Mouse (Mus musculus) brain, embryonic 14.5 days (tissue): ENCODE data around the gene 1700008O03Rik.

ENCODE experiments used
- CTCF ChIP-seq: fragments of 200-500 bp; IDR thresholded peaks from 2 replicates; pipeline ENCODE4 v1.5.1; 2012; ENCODE audit warnings: inconsistent platforms, mild to moderate bottlenecking, moderate library complexity, borderline replicate concordance; ENCODE audit not compliant: insufficient read depth, insufficient read length; ENCODE audit errors: extremely low read depth
- POLR2A ChIP-seq: fragments of 200-500 bp; IDR thresholded peaks from 2 replicates; pipeline ENCODE4 v1.6.1; 2012; ENCODE audit warnings: mild to moderate bottlenecking, inconsistent platforms, borderline replicate concordance; ENCODE audit not compliant: poor library complexity, insufficient read depth, insufficient read length, severe bottlenecking; ENCODE audit errors: extremely low read depth

GRCm38 (mm10) chr7:44411144-44411543 lies 25.5 kb upstream of the 1700008O03Rik start:
- TF ChIP-seq CTCF (no peak), POLR2A (no peak)
